Mouse (Mus musculus) natural killer cell, adult 2 months (primary cell): ENCODE data around the gene Thap11.

Experiments used
- DNase-seq, 2 experiments: peaks; one replicate each; pipeline ENCODE4 v3.0.0; 2022; ENCODE audit warnings: low spot score in 2 of 2

Gene Thap11

DNA sequence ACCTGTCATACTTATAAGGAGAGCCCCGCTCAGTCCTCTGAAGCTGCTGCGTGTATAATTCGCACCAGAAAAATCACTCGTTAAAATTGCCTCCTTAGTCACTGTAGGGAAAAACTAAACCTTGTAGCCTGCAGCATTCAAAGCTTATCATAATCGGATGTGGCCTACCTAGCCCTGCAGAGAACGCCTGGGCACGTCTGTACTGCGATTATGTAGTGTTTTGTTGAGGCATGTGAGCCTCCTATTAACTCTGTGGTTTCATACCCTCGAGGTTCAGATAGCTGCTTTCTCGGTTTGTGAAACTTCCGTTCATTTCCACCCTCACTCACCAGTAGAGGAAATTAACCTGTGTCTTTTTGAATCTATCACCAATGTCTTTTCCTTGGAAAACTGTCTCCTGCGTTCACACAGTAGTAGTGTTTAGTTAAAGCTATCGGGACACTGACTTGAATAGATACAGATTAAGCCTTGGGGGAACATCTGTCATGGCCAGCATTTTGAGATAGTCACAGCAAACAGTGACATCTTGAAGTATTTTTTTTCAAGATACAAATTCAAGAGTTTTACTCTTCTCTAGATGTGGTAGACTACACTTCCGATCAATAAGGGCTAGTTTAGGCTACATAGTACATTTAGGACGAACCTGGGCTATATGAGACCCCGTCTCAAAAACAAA, 46.1 kb downstream of the Thap11 start:
- peak; percentile 54 to 58 for DNase-seq
